Mouse (Mus musculus) layer of hippocampus, postnatal 14 days (tissue): Measurements from ENCODE around the gene Neurl4. TPM values are rescaled to one million over a fixed set of nuclear protein-coding genes. Genes with fewer than 3 reads are reported as not detected.
"Not testable (repeated sequence)": the region's sequence is repeated elsewhere in the genome, so short reads cannot be mapped to it uniquely, and the experiment has no call there.

ENCODE experiments used
- DNase-seq, 2 experiments: peaks; one replicate each; pipeline ENCODE4 v3.0.0; 2021 to 2022; ENCODE audit warnings: low spot score in 2 of 2, mixed read lengths in 1 of 2
- long read RNA-seq, 2 experiments: library from polyadenylated mRNA; stranded (forward); transcript quantifications; one replicate each; pipeline ENCODE4 v2.0.0; 2021
- total RNA-seq, 2 experiments: library from RNA; stranded (reverse); gene quantifications; 2 replicates each; pipeline ENCODE4 v1.2.3; 2021

The Neurl4 gene
- 100 to 1,000 TPM; 108 to 124 TPM for total RNA-seq
- long read RNA-seq, experiment 1, full-length matches to known transcripts: 1 of 46 reads
- long read RNA-seq, experiment 1, partial matches to known transcripts: 19 of 46 reads
- long read RNA-seq, experiment 1, other reads (novel, unspliced or antisense): 26 of 46 reads
- long read RNA-seq, experiment 2, full-length matches to known transcripts: 3 of 81 reads
- long read RNA-seq, experiment 2, partial matches to known transcripts: 18 of 81 reads
- long read RNA-seq, experiment 2, other reads (novel, unspliced or antisense): 60 of 81 reads

DNA sequence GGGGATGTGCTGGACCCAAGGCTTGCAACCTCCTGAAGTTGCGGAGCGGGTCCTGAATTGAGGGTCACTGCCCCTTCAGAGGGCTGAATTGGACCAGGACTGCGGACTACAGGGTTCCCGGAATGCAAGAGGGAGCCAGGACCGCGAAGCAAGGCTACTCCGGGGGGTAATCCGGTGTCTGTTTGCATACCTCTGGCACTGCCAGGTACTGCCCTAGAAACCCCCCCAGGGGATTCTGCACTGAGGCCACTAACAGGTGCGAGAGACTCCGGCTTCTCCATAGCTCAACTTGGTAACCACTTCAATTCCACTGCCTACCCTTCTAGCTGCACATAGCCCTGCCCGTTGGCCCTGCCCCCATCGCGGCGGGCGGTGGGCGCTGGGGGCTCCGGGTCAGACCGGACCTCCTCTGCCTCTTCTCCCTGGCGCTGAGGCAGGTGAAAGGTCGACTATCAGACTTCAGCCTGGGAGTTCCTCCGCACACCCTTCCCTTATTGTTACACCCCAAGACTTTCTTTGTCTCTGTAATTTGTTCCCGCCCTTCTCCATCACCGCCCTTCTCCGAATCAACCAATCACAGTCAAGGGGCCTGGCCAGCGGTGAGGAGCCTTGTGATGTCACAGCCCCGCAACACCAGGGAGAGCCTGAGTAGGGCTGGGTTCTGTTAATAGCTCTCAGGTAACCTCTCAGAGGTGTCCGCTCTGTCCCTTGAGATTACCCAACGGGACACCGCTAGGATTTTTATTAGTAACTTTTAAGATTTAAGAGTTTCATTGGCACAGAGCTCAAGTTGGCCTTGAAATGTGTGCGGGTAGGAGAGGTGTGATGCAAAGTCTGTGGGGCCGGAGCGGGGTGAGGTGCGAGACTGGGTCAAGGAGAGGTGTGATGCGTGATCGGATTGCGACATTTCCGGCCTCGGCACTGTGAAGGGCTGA is at the start of gene Neurl4, which contains the start of gene 2810408A11Rik:
TSS of gene Neurl4 (plus strand) at position 602 of the 935 bp plus-strand sequence.
TSS of gene 2810408A11Rik (minus strand) at position 517 of the 935 bp plus-strand sequence.
- peak; percentile 83 to 93 for DNase-seq

DNA sequence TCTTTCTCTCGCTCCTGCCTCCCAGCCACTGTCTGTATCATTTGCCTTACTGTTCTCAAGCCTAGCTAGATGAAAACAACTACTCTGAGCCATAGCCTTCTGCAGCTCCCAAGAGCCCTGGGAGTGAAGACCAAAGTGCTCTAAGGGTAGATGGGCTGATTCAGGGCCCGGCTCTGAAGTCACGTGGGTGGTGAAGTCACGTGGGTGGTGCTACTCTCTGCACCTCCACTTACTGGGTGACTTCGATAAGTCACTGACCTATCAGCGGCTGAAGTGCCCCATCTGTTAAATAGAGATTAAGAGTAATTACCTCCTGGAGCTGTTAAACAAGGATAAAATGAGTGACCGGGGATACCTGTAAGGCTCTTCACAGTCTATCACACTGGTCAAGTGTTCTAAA is 46.9 kb upstream of the Neurl4 start:
- no peak for DNase-seq

DNA sequence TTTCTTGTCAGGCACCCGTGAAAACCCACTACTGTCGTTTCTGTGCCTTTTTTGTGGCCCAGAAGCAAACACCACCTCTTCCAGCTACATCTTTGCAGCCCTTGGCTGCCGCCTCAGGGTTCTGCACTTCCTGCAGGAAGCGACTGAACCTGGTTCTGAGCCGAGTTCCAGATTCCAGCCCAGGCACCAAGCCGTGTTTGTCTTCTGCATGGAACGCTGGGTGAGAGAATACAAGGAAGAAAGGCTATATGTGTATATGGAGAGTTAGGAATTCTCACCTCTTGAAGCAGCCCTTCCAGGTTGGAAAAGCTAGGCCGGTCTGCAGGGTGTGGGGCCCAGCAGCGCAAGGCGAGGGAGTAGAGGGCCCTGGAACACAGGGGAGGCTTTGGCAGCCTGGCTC is 46.2 kb upstream of the Neurl4 start:
- DNase-seq: no peak

DNA sequence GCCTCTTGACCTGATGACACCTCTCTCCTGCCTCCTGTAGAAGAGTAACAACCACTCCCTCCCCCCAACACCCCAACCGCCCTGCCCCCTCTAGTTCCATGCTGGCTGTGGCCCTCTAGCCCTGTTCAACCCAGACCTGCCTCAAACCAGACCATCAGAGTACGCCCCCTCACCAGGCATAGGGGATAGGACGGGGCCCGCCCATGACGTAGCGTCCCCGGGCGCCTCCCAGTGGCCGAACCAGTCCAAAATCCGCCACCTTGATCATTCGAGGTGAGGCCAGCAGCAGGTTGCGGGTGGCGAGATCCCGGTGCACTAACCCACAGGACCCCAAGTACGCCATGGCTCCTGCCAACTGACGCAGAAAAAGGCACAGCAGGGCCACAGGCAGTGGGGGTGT is 45.5 kb upstream of the Neurl4 start:
- no peak for DNase-seq

DNA sequence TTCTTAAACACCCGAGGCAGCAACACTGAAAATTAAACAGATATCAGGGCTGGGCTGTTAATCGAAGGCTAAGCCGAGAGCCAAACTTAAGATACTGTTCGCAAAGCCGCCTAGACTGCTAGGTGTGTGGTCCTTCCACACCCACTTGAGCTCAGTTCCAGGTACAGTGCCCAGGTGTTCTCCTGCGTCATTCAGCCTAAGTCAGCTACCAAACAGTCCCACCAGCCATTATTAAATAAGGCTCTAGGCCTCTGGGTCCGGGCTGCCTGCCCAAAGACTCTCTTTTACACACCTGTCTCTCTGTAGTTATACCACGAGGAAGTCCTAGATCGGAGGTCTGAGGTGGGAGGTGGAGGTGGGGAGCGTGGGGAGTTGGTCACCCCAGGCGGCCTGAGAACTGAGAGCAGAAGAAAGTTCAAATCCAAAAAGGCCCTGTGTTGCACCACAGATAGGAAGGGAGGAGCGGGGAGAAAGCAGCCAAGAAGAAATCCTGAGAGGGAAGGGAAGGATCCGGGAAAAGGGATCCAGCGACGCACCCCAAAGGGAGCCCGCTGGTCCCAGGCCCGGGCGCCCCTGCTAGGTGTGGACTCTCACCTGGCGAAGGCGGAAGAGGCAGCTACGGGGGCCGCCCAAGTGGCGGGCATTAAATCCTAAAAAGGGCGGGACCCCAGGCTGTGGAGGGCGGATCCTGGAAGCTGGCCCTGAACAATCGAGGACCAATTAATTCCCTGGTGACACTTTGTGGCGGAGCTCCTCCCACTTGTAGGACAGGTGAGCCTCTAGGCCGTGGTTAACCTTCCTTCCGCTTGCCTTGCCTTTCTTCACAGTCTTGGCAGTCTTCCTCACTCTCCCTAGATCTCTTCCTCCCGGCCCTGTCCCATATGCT is 42.5 kb upstream of the Neurl4 start, which contains the start of gene Tnk1:
TSS of gene Tnk1 (minus strand) at position 618 of the 886 bp plus-strand sequence.
- no peak for DNase-seq

DNA sequence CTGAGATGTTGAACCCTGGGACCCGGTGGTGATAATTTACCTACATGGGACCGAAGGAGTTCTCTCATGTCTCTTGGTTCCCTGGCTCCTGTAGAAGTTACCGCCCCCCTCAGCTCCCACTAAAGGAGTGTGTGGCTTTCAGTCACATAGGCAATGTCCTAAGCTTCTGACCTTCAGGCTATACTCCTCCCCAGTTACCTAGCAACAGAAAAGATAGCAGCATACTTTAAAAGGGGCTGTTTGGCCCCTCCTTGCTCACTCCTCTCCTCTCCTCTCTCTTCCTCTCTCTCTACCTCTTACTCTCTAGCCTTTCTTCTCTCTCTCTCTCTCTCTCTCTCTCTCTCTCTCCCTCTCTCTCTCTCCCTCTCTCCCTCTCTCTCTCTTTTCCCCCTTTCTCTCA is 37.1 kb upstream of the Neurl4 start:
- DNase-seq: not testable (repeated sequence)

DNA sequence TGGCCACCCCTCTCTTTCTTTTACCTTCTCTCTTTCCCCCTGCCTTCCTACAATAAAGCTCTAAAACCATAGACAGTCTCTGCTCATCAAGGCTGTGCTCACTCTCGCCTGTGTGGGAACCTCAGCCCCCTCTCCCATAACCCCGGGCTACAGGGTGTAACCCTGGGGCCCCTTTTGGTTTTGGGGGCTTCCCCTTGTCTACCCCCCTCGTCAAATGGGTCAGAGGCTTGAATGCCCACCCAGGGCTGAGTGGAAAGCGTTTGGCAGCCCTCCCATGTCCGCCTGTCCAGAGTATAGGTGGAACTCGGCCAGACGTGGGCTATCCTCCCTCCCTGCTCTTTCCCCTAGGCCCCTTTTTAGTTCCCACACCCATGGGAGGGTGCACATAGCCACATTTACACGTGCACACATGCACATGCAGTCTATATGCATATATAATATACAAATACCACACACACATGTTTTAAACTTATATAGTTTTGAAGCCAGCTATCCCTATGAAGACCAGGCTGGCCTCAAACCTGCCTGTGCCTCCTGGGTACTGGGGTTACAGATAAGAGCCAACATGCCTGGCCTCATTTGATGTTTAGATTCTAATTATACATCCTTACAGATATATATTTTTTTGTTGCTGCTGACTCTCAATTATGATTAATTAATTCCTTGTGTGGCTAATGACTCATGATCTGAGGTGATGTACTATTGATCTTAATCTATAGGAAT is 36.6 kb upstream of the Neurl4 start:
- DNase-seq: no peak

DNA sequence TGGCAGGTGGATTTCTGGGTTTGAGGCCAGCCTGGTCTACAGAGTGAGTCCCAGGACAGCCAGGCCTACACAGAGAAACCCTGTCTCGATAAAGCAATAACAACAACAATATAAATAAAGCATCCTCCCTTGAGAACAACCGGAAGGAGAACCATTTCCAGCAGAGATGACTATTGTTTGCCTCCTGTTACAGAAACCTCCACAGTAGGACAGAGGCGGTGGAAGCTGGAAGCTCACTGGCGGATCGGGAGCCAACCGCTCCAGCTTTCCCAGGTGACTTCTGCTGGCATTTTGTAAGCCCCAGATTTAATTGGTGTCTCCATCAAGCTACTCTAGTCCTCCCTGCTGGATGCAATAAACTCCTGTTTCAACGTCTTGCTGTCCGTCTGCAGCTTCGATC is 35.3 kb upstream of the Neurl4 start:
- DNase-seq: no peak

DNA sequence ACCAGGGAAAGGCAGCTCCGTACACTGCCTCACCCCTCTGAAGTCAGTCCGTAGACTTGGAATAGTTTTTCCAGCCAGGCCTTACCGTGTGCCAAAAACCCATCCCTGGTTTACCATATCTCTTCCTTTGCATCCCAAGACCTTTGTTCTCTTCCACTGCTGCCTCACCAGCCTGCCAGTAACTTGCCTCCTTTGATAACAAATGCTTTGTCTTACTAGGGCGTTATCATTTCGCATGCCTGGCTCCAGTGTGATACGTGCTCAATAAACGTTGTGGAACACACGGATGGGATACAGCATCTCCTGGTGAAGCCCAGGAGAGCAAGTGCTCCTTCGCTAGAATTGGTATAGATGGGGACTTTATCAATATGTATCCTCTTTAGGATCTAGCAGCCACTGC is 33.5 kb upstream of the Neurl4 start:
- DNase-seq: no peak

DNA sequence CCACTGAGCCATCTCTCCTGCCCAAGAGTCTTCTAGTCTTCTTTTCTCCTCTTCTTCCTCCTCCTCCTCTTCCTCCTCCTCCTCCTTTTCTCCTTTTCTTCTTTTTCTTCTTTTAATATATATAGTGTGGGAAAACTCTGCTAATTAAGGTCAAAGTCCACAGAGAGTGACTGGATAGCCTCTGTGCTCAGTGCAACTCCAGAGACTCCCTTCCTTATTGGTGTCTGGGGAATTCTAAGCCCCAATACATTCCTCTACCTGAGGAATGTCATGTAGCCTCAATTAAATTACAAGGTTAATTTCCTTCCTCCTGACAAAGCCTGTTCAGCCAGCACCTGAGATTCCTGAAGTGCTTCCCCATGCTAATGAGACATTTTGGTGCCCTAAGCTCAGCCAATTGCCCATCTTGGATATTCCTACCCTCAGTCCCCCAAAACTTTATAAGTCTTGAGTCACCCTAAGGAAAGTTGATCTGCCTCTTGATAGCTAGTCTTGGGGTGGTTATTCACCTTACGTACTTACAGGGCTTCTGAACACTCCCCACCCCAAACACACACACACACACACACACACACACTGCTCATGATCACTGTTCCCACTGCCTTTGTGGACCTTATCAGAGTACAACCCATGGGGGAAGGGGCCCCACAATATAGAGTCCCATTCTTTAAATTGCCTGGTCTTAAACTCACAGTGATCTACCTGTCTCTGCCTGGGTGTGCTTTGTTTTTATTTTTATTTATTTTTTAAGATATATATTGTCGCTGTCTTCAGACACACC is 30.4 kb upstream of the Neurl4 start:
- no peak for DNase-seq

DNA sequence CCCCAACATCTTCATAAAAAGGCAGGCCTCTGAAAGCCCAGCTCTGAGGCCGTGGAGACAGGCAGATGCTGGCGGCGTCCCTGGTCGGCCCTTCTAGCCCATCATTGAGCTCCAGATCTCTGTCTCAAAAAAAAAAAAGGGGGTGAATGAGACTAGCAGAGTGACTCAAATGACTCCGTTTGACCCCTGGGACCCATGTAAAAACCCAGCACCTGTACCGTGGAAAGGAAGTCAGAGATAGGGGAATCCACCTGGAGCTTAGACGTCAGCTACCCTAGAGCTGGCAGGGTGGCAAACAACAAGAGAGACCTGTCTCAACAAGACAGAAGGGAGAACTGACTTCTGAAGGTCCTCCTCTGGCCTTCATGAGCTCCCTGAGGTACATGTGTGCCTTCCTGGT is 29.1 kb upstream of the Neurl4 start:
- DNase-seq: no peak

DNA sequence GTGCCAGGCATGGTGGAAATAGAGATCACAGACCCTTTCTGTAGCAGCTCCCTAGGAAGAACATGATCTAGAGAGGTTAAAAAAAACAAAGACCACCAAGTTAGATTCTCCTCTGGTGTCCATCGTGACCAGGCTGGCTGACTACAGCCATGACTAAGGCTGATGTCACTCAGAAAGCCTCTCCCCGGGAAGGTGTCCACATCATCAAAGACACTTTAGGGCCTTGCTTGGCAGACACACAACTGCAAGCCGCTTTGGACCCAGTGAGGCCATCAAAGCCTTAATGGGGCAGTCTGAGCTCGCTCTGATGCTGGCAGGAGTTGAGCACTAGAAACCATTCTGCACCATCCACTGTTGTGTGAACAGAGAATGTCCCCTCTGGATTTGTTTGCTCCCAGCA is 28.4 kb upstream of the Neurl4 start:
- DNase-seq: no peak

DNA sequence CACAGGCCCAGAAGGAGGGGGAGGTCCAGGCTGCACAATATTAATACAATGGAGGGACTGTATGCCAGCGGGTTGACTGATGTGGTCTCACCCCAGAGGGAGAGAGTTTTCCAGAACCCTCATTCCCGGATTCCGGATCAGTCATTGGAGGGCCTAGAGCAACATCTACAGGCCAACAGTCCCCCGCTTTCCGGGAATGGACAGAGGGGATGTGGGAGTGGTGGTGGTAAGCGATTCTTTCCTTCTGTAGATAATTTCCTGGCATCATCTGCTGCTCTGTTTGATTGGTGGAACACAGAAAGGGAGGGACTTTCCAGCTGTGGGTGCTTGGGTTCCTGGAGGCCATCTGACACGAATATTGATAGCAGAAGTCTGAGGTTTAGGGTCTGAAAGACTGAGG is 24.7 kb upstream of the Neurl4 start:
- DNase-seq: peak; percentile 51 to 63

DNA sequence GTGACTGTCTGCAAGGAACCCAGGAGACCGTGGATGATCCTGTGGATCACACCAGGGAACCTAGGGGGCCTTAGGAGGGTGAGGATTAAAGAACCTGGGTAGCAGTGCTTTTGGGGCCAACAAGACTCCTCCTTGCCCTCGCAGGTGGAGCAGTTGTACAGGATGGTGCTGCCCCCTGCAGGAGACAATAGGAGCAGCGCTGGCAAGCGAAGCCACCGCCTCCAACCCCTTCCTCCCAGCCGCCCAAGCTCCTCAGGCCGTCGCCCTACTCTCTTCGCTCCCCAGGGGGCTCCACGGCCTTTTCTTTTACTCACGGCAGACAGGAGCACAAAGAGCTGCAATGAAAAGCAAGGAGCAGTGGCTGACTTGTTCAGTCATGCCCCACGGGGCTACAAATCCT is 24.0 kb upstream of the Neurl4 start:
- peak; percentile 81 to 86 for DNase-seq

DNA sequence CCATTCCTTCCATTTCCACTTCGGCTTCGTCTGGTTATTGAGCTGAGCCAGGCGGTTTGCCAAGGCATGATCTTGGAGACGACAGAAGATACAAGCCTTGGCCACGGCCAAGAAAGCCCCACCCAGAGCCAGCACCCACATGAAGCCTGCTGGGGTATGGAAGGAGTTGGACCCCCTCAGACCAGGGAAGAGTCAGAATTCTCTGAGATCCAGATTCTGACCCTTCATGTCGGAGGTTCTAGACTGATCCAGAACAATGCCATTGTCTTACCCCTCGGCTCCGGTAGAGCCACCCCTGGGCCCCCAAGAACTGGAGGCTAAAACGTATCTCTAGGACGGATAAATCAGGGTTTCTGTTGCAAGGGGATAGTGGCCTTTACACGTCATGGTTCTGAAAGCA is 23.0 kb upstream of the Neurl4 start, which contains the start of gene Tmem95:
TSS of gene Tmem95 (minus strand) at position 141 of the 400 bp plus-strand sequence.
- DNase-seq: no peak

DNA sequence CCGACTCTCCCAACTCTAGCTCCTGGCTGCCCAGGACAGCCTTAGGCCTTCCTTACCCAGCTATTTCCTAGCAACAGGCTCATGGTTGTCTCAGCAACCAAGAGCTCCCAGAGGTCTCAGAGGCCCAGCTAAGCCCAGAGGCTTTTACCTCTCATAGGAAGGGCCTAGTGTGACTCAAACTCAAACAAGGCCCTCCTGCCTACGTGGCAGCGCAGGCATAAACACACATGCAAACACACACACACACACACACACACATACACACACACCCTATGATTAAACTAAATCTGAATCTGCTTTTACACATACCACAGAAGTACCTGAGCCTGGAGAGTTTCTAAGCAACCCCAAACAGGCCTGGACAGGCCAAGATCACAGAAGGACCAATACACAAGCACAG is 22.5 kb upstream of the Neurl4 start:
- no peak for DNase-seq

DNA sequence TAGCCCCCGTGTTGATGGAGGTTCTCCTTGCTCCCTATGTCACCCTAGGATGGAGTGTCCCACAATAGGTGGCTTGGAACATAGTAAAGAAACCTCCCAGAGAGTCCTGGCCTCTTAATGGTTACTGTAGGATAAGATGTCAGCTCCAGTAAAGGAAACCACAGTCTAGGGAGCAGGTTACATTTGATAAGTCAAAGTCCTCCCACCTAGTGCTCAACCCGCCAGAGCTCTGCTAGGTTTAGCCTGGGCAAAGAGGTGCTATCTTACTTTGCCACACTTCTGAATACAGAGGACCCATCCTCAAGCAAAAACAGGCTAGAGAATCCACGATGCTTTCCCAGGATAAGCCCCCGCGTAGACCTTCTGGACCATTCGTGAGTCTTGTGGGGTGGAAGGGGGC is 21.9 kb upstream of the Neurl4 start:
- DNase-seq: no peak

DNA sequence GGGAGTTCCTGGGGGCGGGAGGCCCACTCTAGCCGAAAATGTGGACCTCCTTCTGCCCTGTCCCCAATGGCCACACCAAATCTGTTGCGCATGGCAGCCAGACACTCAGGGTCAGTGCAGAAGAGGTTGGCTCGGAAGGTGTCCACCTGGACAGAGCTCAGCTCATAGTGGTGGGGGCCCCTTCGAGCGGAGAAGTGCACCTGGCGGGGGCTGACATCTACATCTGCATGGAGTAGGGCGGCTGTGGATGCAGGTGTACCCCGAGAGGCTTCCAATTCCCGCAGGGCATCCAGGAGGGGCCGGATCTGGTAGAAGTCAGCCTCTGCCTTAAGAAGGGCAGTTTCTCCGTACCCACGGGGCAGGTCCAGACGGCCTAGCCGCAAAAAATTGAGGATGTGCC is 21.2 kb upstream of the Neurl4 start:
- DNase-seq: no peak

DNA sequence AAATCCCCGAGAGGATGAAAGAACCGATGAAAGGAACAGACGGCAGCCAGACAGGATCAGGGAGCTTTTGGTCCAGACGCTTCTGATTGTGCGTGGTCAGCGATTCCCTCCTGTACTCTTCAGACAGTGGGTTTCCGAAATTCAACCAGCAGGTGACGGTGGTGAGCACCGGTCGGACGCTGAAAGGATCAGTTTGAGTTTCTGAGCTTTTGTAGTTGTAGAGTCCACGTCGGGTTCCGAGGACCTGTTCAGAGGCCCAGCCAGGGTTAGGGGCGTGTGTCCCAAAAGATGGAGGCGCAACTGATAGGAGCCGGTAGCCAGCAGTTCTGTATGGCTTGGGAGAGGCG is 20.4 kb upstream of the Neurl4 start:
- DNase-seq: peak; percentile 36 to 47
